Mouse (Mus musculus) adrenal gland, postnatal 4 days (tissue): Measurements from ENCODE around the gene H2-DMb1. TPM values are rescaled to one million over a fixed set of nuclear protein-coding genes. Genes with fewer than 3 reads are reported as not detected.

ENCODE experiments used
- DNase-seq, 2 experiments: peaks; one replicate each; pipeline ENCODE4 v3.0.0; 2021 to 2022; ENCODE audit warnings: low spot score in 2 of 2, mixed read lengths in 2 of 2
- long read RNA-seq, 2 experiments: library from polyadenylated mRNA; stranded (forward); transcript quantifications; one replicate each; pipeline ENCODE4 v2.0.0; 2021
- total RNA-seq, 2 experiments: library from RNA; stranded (reverse); gene quantifications; 2 replicates each; pipeline ENCODE4 v1.2.3; 2021

The H2-DMb1 gene
- total RNA-seq, result 1 to 10 TPM; 1.9 to 3.8 TPM
- long read RNA-seq, experiment 1, partial matches to known transcripts, result 0 of 3 reads
- long read RNA-seq, experiment 1, other reads (novel, unspliced or antisense), result 1 of 3 reads
- long read RNA-seq, experiment 2, transcript H2-DMb1-201 (6 exons, 1,404 nt), result major isoform, 5 of 6 reads
- long read RNA-seq, experiment 2, partial matches to known transcripts, result 0 of 6 reads
- long read RNA-seq, experiment 2, other reads (novel, unspliced or antisense), result 1 of 6 reads

GRCm38 (mm10) chr17:34152923-34153322 is at the start of gene H2-DMb1:
H2-DMb1 (plus strand) TSS chr17:34153072.
- no peak for DNase-seq

- no peak for DNase-seq
Measured at GRCm38 (mm10) chr17:34104804-34105203, 48.1 kb upstream of the H2-DMb1 start.

GRCm38 (mm10) chr17:34106555-34106954 is 46.3 kb upstream of the H2-DMb1 start:
- DNase-seq, result no peak

DNA sequence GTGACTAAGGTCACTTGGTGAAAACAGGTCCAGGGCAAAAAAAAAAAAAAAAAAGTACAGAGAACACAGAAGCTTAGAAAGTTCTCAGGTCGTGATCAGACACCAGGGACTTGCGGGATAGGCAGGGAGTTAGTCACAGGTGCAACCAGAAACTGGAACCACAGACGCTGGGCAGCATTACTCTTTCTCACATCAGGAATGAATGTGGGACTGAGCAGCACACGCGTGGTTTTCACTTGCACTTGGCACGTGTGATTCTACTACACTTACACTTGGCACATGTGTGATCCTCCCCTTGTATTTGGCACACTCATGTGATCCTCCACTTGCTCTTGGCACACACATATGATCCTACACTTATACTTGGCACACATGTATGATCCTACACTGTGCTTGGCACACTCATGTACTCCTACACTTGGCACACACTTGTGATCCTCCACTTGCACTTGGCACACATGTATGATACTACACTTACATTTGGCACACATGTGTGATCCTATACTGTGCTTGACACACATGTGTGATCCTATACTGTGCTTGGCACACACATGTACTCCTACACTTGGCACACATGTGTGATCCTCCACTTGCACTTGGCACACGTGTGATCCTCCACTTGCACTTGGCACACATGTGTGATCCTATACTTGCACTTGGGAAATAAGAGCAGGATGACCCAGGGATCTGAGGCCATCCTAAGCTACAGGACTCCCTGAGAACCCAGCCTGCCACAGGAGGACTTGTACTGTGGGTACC is 45.6 kb upstream of the H2-DMb1 start:
- DNase-seq, result no peak

DNA sequence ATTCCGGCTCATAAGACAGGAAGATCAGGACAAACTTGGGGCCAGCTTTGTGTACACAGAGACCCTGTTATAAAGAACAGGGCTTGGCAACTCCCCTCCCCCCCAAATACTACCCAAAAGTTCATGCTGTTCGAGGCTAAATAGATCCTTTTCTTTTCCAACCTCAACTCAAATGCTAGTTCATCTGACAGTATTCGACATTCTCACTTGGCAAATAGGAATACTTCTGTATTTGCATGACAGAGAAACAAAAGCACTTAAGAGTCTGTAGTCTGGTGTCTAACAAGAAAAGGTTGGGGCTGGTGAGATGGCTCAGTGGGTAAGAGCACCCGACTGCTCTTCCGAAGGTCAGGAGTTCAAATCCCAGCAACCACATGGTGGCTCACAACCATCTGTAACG is 44.4 kb upstream of the H2-DMb1 start:
- no peak for DNase-seq

GRCm38 (mm10) chr17:34109038-34109805 is 43.6 kb upstream of the H2-DMb1 start:
- DNase-seq, result no peak

- no peak for DNase-seq
Measured at GRCm38 (mm10) chr17:34109806-34110195, 43.1 kb upstream of the H2-DMb1 start.

GRCm38 (mm10) chr17:34110309-34110708 is 42.6 kb upstream of the H2-DMb1 start:
- no peak for DNase-seq

- DNase-seq, result no peak
Measured at GRCm38 (mm10) chr17:34114114-34114513, 38.8 kb upstream of the H2-DMb1 start.

DNA sequence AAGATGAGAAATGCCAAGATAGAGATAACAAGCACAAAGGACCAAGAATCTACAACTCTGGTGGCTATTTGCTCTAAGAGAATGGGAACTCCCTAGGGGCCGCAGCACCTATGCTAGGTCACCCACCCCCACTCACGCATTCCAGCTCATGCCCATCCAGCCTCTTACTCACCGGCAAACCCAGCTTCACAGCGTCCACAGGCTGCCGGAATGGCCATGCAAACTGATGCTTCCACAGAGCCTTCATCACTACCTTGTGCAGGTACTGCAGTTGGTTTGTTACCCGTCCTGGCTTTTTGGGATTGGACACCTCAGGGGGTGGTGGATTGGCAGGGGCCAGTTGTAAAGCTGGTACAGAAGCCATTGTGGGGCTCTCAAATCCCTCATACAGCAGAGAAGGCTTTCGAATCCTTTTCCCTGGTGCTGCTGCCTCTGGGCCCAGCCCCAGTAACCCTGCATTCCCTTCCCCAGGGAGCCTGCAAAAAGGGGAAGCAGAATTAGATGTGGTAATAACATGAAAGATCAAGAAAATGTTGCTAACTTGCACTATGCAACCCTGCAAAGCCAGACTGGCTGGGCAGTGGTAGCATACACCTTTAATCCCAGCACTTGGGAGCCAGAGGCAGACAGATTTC is 36.0 kb upstream of the H2-DMb1 start:
- no peak for DNase-seq

DNA sequence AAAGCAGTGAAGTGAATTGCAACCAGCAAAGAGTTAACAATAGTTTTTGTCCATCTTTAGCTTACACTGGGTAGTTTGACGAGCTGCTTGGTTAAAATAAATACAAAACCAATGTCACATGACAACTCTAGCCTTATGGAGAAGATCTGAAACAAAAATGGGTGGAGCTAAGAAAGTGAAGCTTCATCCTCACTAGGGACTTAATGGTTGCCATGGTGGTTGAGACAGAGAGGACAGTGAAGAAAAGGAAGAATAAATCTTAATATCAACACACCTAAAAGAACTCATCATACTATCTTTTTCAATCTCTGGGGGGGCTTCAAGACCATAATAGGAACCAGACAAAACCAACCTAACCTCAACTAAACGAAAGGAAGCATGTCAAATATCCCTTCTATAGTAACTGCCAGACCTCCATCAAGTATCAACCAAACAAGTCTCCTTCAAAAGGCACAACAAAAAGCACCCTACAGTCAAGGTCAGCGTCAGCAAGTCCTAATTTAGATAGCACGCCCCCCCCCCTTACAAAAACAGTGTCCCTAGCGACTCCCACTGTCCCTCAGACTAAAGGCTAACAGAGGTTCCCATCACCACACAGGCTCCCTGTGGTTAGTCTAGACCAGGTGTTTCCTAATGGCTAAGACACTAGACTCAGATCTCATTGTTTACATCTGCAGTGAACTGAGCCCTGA is 35.3 kb upstream of the H2-DMb1 start:
- DNase-seq, result no peak

DNA sequence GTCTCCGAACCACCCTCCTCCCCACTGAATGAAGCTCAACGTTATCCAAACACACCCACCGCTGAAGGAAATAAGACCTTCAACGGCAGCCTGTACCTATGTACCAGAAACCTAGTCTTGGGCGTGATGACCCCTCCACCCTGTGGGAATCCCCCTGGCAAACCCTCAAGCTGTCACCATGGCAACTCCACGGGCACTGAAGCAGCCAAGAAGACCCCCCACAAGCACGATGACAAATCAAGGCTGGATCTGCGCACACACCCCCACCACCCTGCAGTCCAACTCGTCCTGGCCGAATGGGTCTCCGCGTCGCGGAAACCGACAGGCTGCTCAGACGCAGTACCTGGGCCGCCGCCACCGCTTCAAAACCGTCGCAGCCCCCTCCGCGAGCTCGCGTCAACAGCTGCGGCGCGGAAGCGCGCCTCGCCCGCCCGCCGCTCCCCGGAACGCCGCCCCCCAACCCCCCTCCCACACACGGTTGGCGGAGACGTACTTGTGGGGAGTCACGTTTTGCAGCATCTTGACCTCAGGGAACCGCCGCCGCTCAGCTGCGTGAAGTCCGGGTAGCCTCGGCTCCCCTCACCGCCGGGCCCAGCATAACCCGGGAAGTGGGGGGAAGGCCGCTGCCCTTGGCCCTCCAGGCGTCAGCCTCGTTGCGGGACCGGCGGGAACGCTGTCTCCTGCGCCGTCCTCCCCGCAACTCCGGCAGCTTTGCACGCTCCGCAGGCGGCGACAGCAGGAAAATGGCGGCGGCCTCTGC is 34.6 kb upstream of the H2-DMb1 start:
- DNase-seq, result no peak

DNA sequence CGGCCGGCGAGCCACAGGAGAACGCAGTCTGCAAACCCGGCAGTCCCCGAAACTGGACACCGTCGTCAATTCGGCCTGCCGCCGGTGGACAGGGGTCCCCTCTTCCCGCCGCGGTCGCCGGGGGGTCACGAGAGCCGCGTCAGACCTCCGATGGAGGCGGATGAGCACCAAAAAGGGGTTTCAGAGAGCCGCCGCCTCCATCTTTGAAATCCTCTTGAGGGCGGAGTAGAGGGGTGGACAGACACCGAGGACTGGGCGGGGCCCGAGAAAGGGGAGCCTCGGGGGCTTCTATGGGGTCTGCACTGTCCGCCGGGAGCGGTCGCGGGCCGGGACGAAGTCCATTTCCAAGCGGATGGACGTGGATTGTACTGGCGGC is 34.0 kb upstream of the H2-DMb1 start:
- DNase-seq, result no peak

DNA sequence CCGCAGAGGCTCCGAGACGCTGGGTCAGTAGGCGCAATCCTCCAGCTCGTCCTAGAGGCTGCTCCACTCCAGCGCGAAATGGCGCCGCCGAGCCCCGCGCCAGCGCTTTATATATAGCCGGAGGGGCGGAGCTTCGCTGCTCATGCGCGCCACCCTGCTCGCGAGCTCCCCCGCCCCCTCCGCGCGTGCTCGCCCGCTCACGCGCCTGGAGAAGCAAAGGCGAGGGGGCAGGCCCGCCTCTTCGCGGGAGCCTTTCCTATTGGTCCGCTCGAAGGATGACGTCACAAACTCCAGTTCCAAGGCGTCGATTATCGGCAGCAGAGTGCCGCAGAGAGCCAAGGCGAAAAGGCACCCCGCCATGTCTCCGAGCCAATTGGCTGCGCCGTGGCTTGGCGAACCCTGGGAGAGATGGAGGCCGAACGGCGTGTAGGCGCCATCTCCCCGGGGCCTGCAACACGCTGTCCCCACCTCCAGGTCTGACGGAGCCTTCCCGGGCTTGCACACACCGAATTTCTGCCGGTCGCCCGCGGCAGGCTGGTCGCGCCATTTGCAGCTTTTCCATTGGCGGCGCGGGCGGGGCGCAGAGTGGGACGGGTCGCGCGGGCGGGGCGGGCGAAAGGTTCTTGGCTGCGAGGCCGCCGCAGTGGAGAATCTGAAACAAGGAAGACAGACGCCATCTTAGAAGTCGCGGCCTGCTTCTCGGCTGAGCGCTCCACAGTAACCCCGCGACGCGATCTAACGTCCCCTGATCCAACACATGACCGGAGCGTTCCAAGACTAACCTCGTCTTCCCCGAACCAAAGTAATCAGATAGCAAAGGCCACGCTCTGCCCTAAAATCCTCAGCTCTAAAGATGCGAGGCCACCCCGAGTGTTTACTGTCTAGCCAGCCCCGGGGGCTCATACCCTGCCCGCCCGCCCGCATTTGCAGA is 33.4 kb upstream of the H2-DMb1 start, which contains the start of gene H2-DMa:
Gene H2-DMa (plus strand): TSS at position 293 of the 931 bp plus-strand sequence.
- DNase-seq, result peak; percentile 94 to 98

DNA sequence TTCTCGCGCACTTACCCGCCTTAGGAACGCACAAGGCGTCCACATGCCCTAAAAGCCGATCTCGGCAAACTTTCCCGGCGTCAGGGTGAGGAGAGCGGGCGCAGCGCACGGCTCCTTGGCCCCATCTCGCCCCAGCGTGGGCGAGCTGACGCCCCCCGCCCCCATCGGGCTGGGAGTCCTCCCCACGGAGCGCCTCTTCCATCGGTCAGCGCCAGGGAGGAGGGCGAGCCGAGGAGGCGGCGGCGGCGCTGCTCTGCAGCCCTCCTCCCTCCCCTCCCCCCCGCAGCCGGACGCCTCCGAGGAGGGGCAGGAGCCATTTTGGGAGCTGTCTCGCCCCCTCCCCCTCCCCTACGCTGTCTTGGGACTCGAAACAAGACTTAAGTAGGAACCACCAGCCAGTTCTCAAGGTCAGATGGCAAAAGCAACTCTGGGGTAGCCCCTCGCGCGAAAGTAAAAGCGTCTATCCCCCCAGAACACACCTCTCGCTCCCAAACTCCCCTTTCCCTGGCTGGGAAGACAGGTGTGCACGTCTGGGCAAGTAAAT is 32.6 kb upstream of the H2-DMb1 start:
- DNase-seq, result peak; percentile 72 to 83

DNA sequence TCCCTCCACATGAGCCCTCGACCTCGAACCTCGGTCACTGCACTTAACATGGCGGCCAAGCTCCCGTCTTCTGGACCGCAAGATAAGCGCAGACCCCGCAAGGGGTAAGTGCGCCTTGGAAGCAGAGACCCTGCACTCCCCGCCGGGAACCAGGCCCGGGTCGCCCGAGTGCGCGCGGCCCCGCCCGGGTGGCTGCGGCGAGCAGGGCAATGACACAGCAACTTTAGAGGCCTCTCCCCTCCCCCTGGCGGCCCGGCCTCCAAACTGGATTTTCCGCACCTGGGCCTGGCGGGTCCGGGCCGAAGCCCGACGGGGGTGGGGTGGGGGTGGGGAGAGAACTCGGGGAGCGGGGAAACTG is 32.1 kb upstream of the H2-DMb1 start:
- peak; percentile 68 to 69 for DNase-seq

DNA sequence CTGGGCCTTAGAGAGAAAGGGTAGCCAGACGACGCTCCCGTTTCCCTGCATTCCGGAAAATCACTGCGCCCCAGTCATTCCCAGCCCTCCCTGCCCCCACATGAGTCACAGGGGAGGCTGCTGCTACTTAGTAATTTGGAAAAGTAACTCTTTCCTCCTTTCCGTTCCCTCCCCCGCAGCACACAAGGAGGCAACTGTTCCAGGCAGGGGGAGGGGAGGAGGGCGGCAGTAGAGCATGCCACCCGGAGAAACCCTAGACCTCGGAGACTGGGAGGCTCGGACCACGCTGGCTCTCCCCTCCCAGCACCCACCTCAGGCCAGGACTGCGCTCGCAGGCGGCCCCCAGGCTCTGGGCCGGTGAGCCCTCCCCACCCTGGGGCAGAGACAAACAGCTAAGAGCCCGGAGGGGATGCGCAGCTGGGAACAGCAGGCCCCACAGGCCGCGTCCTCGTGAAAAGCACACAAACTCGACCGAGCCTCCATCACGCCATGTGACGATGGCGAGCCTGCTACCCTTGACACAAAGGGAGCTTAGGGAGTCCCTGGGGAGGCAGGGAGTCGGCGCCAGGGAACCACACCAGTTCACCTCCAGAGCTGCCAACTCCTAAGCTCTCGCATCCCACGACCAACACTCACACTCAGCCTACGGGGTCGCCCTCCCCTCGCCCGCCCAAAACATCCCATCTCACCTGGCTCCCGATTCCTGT is 31.5 kb upstream of the H2-DMb1 start:
- peak; percentile 47 to 75 for DNase-seq

DNA sequence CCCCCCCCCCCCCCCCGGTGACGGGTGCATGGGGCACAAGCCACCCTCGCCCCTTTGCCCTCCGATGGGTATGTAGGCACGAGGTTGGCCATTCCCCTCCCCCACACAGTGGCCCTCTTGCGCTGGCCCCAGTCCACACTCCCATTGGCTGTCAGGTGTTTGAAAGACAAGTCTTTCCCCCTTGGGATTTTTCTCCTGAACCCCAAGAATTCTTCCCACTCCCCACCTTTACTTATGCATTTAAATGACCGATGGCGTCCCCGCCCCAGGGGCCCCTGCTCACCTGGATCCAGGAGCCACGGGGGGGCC is 31.0 kb upstream of the H2-DMb1 start:
- peak; percentile 20 to 47 for DNase-seq
